Mouse (Mus musculus): Measurements from ENCODE around the gene Zfp811.

The Zfp811 gene

GRCm38 (mm10) chr17:32753634-32754033, 56.1 kb downstream of the Zfp811 start:
- no peak for DNase-seq (ENCODE audit: low spot score)

GRCm38 (mm10) chr17:32752813-32753360, 56.8 kb downstream of the Zfp811 start:
- DNase-seq (ENCODE audit: low spot score): no peak

GRCm38 (mm10) chr17:32750611-32751010, 59.1 kb downstream of the Zfp811 start:
- no peak for DNase-seq (ENCODE audit: low spot score)

All from lung, postnatal 25 days (tissue).